Mouse (Mus musculus) liver, postnatal 0 days (tissue): ENCODE data around the gene Ttll5. TPM values are rescaled to one million over a fixed set of nuclear protein-coding genes. Genes with fewer than 3 reads are reported as not detected.

Experiments
- ATAC-seq: fragments of 200-750 bp; cut with Nextera tagmentation; 2 replicates; pipeline ENCODE4 v1.8.0; 2017; ENCODE audit warnings: mild to moderate bottlenecking, moderate library complexity
- DNase-seq: peaks from one replicate; pipeline ENCODE4 v3.0.0-alpha.2; 2016
- H3K27ac ChIP-seq: fragments of 300-500 bp; sonication (generic); 2 replicates; pipeline ENCODE4 v1.5.1; 2014; ENCODE audit warnings: antibody characterized with exemption, moderate library complexity, mild to moderate bottlenecking, low read depth
- H3K27me3 ChIP-seq: fragments of 300-500 bp; sonication (generic); 2 replicates; pipeline ENCODE4 v1.6.1; 2014; ENCODE audit warnings: low read length, control low read depth, mixed read lengths; ENCODE audit not compliant: insufficient read depth
- H3K36me3 ChIP-seq: fragments of 300-500 bp; sonication (generic); replicated peaks from 2 replicates; pipeline ENCODE4 v1.6.1; 2014; ENCODE audit warnings: mild to moderate bottlenecking, control low read depth, low read length, moderate library complexity, mixed read lengths; ENCODE audit not compliant: insufficient read depth
- H3K4me1 ChIP-seq: fragments of 300-500 bp; sonication (generic); 2 replicates; pipeline ENCODE4 v1.6.1; 2014; ENCODE audit warnings: antibody characterized with exemption, mild to moderate bottlenecking, control low read depth; ENCODE audit not compliant: insufficient read depth
- H3K4me2 ChIP-seq: fragments of 300-500 bp; sonication (generic); 2 replicates; pipeline ENCODE4 v1.6.1; 2014; ENCODE audit warnings: low read depth, mild to moderate bottlenecking, low read length, moderate library complexity, mixed read lengths
- H3K4me3 ChIP-seq: fragments of 300-500 bp; sonication (generic); 2 replicates; pipeline ENCODE4 v1.5.1; 2014; ENCODE audit warnings: low read depth, low read length
- H3K9ac ChIP-seq: fragments of 300-500 bp; sonication (generic); replicated peaks from 2 replicates; pipeline ENCODE4 v1.6.1; 2014; ENCODE audit warnings: mild to moderate bottlenecking, moderate library complexity
- H3K9me3 ChIP-seq: fragments of 300-500 bp; sonication (generic); 2 replicates; pipeline ENCODE4 v1.6.1; 2016; ENCODE audit warnings: mild to moderate bottlenecking, control low read depth, low read length, mixed read lengths
- CTCF ChIP-seq: sonication (generic); IDR thresholded peaks from 2 replicates; pipeline ENCODE4 v1.5.1; 2016; ENCODE audit warnings: antibody characterized with exemption, low read depth
- EP300 ChIP-seq: IDR thresholded peaks from 2 replicates; pipeline ENCODE4 v1.6.1; 2016; ENCODE audit warnings: antibody characterized with exemption, low read depth, mild to moderate bottlenecking
- WGBS: fragments of 180-500 bp; shearing (Covaris S2); extraction: QIAGEN DNeasy Blood & Tissue Kit; methylation state at CpG from one replicate; pipeline ENCODE4 v1.1.7; 2014; ENCODE audit not compliant: insufficient replicate concordance; 5-methylcytosine and 5-hydroxymethylcytosine counted together
- polyA plus RNA-seq: library from polyadenylated mRNA; unstranded; fragments of >200 nt; fragmentation: Nextera tagmentation; extraction: Ambion mirVana; gene quantifications from 2 replicates; pipeline ENCODE4 v1.2.1, GENCODE M21; 2015

The Ttll5 gene
- polyA plus RNA-seq, 1 experiment from 2014 or later: 2.8 TPM

GRCm38 (mm10) chr12:86030932-86031331 is 206.5 kb downstream of the Ttll5 start:
- Histone ChIP-seq H3K4me2 (no peak overlapping the region), H3K4me3 (no peak overlapping the region), H3K27ac (no peak overlapping the region), H3K36me3 (no peaks in the 10 kb centered on the region; the same call in 1 of the 2 replicates), H3K27me3 (no peaks in the 10 kb centered on the region), H3K9me3 (no peaks in the 10 kb centered on the region), H3K9ac (no peak overlapping the region), H3K4me1 (no peaks in the 10 kb centered on the region)
- 59% methylated on average over 5 of the region's 5 CpGs for WGBS
- no peak for DNase-seq
- no peak for ATAC-seq
- TF ChIP-seq CTCF (no peak), EP300 (no peak)

GRCm38 (mm10) chr12:86035586-86035985 is 211.1 kb downstream of the Ttll5 start:
- no peak overlapping the region for H3K27ac ChIP-seq
- no peaks in the 10 kb centered on the region for H3K36me3 ChIP-seq
- H3K4me2 ChIP-seq: no peak overlapping the region
- DNase-seq (no peak), ATAC-seq (no peak)
- H3K9ac ChIP-seq: no peak overlapping the region
- H3K9me3 ChIP-seq: no peaks in the 10 kb centered on the region
- H3K4me1 ChIP-seq: no peaks in the 10 kb centered on the region
- TF ChIP-seq EP300 (no peak), CTCF (no peak)
- no peak overlapping the region for H3K4me3 ChIP-seq
- H3K27me3 ChIP-seq: no peaks in the 10 kb centered on the region

GRCm38 (mm10) chr12:86036368-86037166 is 212.1 kb downstream of the Ttll5 start:
- Histone ChIP-seq H3K4me1 (no peaks in the 10 kb centered on the region), H3K36me3 (no peaks in the 10 kb centered on the region), H3K9ac (no peak overlapping the region), H3K9me3 (no peaks in the 10 kb centered on the region), H3K4me2 (no peak overlapping the region), H3K27ac (no peak overlapping the region), H3K27me3 (no peaks in the 10 kb centered on the region), H3K4me3 (no peak overlapping the region)
- DNase-seq: no peak
- ATAC-seq: no peak
- TF ChIP-seq CTCF: no peak
- no peak for TF ChIP-seq EP300
- 69% methylated on average over 9 of the region's 9 CpGs for WGBS

DNA sequence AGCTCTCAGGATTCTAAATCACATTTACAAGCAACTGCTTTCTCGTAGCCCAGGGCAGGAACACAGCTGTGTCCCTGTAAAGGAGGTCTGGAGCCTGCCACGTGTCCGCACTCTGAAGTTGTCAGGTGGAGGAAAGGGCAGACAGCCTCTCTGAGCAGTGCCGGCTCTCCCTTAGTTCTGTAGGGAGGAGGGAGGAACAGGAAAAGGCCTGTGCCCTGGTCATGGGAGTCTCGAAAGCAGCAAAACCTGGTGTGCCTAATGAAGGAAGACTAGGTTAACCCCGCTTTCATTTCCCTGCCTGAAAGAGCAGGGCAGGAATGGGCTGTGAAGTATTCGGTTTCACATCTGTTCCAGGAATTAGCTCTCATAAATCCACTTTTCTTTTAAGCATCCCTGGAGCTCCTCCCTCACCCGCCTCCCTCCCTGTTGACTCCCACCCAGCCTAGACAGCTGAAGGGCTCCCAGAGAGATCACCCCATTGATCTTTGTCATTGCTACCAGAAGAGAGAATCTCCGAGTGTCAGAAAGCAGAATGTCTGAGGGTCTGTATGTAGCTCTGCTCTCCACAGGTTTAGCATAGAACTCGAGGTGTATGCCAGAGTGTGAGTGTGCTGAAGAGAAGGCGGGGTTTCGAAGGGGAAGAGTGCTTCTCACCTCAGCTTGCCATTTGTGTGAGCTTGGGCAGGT is 212.9 kb downstream of the Ttll5 start:
- H3K9ac ChIP-seq: no peak overlapping the region
- no peak overlapping the region for H3K27ac ChIP-seq
- 66% methylated on average over 12 of the region's 12 CpGs for WGBS
- H3K27me3 ChIP-seq: no peaks in the 10 kb centered on the region
- H3K4me2 ChIP-seq: no peak overlapping the region
- no peaks in the 10 kb centered on the region for H3K36me3 ChIP-seq
- DNase-seq (no peak), ATAC-seq (no peak)
- H3K9me3 ChIP-seq: no peaks in the 10 kb centered on the region
- no peak overlapping the region for H3K4me3 ChIP-seq
- TF ChIP-seq CTCF: no peak
- TF ChIP-seq EP300: no peak
- no peaks in the 10 kb centered on the region for H3K4me1 ChIP-seq

DNA sequence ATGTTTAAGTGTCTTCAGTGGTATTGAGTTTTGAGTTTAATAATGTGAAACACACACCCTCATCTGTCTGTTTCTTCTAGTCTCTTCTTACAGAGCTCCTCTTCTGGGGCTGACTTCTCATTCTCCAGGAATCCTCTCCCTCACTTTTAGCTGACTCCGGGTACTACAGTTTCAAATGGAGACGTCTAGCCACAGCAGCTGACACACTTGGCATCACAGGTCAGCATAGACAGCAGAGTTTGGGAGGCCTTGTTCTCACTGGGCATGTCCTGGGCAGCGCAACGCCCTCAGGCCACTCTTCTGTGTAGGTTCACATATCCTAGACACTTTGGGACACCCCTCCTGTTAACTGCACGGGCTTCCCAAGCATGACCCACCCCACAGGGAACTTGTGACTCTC is 214.6 kb downstream of the Ttll5 start:
- TF ChIP-seq EP300 (no peak), CTCF (no peak)
- no peaks in the 10 kb centered on the region for H3K27me3 ChIP-seq
- H3K4me3 ChIP-seq: no peak overlapping the region
- ATAC-seq (no peak), DNase-seq (no peak)
- no peaks in the 10 kb centered on the region for H3K4me1 ChIP-seq
- no peak overlapping the region for H3K9ac ChIP-seq
- H3K36me3 ChIP-seq: no peaks in the 10 kb centered on the region
- 85% methylated on average over 5 of the region's 5 CpGs for WGBS
- no peak overlapping the region for H3K27ac ChIP-seq
- no peaks in the 10 kb centered on the region; the same call in 1 of the 2 replicates for H3K9me3 ChIP-seq
- no peak overlapping the region for H3K4me2 ChIP-seq

DNA sequence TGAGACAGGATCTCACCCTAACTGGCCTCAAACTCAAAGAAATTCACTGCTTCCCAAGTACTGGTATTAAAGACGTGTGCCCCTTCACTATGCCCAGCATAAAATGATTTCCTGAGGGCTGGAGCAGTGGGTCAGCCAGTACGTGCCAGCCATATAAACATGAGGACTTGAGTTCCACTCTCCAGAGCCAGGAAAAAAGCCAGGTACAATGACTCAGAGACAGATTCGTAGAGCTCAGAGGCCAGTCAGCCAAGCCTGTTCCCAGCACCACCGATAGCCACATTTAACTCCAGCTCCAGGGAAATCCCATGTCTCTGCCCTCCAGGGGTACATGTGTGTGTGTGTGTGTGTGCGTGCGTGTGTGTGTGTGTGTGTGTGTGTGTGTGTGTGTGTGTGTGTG is 215.3 kb downstream of the Ttll5 start:
- no peak for TF ChIP-seq EP300
- no peak for TF ChIP-seq CTCF
- Histone ChIP-seq H3K4me3 (no peak overlapping the region), H3K27ac (no peak overlapping the region), H3K9me3 (no peaks in the 10 kb centered on the region; the same call in 1 of the 2 replicates), H3K9ac (no peak overlapping the region), H3K36me3 (no peaks in the 10 kb centered on the region), H3K4me1 (no peaks in the 10 kb centered on the region), H3K27me3 (no peaks in the 10 kb centered on the region), H3K4me2 (no peak overlapping the region)
- 85% methylated on average over 6 of the region's 6 CpGs for WGBS
- DNase-seq: no peak
- ATAC-seq: no peak
